Mouse (Mus musculus) midbrain, postnatal 0 days (tissue): ENCODE results near the gene Akt3. TPM values are rescaled to one million over a fixed set of nuclear protein-coding genes. Genes with fewer than 3 reads are reported as not detected.

Source experiments
- ATAC-seq: fragments of 200-750 bp; cut with Nextera tagmentation; 2 replicates; pipeline ENCODE4 v1.8.0; 2017; ENCODE audit warnings: moderate number of reproducible peaks, mild to moderate bottlenecking, moderate TSS enrichment, moderate library complexity; ENCODE audit not compliant: low FRiP score
- DNase-seq: peaks from one replicate; pipeline ENCODE4 v3.0.0-alpha.2; 2015; ENCODE audit warnings: low spot score
- H3K27ac ChIP-seq: fragments of 300-500 bp; sonication (generic); 2 replicates; pipeline ENCODE4 v1.5.1; 2014; ENCODE audit warnings: low read depth, mild to moderate bottlenecking, low read length, mixed read lengths
- H3K27me3 ChIP-seq: fragments of 300-500 bp; sonication (generic); 2 replicates; pipeline ENCODE4 v1.6.1; 2014; ENCODE audit warnings: low read length, control low read depth, mixed read lengths; ENCODE audit not compliant: insufficient read depth
- H3K36me3 ChIP-seq: fragments of 300-500 bp; sonication (generic); 2 replicates; pipeline ENCODE4 v1.6.1; 2014; ENCODE audit warnings: low read length, control low read depth, mixed read lengths; ENCODE audit not compliant: insufficient read depth
- H3K4me1 ChIP-seq: fragments of 300-500 bp; sonication (generic); 2 replicates; pipeline ENCODE4 v1.6.1; 2014; ENCODE audit warnings: mild to moderate bottlenecking, control low read depth, antibody characterized with exemption, low read length, mixed read lengths; ENCODE audit not compliant: insufficient read depth
- H3K4me2 ChIP-seq: fragments of 300-500 bp; sonication (generic); 2 replicates; pipeline ENCODE4 v1.6.1; 2014; ENCODE audit warnings: low read depth, mild to moderate bottlenecking, low read length, mixed read lengths; ENCODE audit not compliant: poor library complexity, severe bottlenecking
- H3K4me3 ChIP-seq: fragments of 300-500 bp; sonication (generic); 2 replicates; pipeline ENCODE4 v1.5.1; 2014; ENCODE audit warnings: low read depth, mild to moderate bottlenecking, low read length, moderate library complexity
- H3K9ac ChIP-seq: fragments of 300-500 bp; sonication (generic); replicated peaks from 2 replicates; pipeline ENCODE4 v1.6.1; 2014; ENCODE audit warnings: mild to moderate bottlenecking, low read length, moderate library complexity, mixed read lengths; ENCODE audit not compliant: poor library complexity, severe bottlenecking
- H3K9me3 ChIP-seq: fragments of 300-500 bp; sonication (generic); 2 replicates; pipeline ENCODE4 v1.6.1; 2016; ENCODE audit warnings: low read length, control low read depth
- CTCF ChIP-seq: IDR thresholded peaks from 2 replicates; pipeline ENCODE4 v1.5.1; 2016; ENCODE audit warnings: antibody characterized with exemption, mild to moderate bottlenecking
- WGBS: fragments of 180-500 bp; shearing (Covaris S2); extraction: QIAGEN DNeasy Blood & Tissue Kit; methylation state at CpG from one replicate; pipeline ENCODE4 v1.1.7; 2014; 5-methylcytosine and 5-hydroxymethylcytosine counted together
- polyA plus RNA-seq: library from polyadenylated mRNA; unstranded; fragments of >200 nt; fragmentation: Nextera tagmentation; extraction: Ambion mirVana; gene quantifications from 2 replicates; pipeline ENCODE4 v1.2.1, GENCODE M21; 2015
- total RNA-seq: library from RNA; depleted of rRNA; stranded (reverse); fragments of >200 nt; gene quantifications from 2 replicates; pipeline ENCODE4 v1.2.3, GENCODE M21; 2014

The Akt3 gene
- total and polyA plus RNA-seq, 2 experiments from 2014 or later: 14.5 to 92.6 TPM

DNA sequence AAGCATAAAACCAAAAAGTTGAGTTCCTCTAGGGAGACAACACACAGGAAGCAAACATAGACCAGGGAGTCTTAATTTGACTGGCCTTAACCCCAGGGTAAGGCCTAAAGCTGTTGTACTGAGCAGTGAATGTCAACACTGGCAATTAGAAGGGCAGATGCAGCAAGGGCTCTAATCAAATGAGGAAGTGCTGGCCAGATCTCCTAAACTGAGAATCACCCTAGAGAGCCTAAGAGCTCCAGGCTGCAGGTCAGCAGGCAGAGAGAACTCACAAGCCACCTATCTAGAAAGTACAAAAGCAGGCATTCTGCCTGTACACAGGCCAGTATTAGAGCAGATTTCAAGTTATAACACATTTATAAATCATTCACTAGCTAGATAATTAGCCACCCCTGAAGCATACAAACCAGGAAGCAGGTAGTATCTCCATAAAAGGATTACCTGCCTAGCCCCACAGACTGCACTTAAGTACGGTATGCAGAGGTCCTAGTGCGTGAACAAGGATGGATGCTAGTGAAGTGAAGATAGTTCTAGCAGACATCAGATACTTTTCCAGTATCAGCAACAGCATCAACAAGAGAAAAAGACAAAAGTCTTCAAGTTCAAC is 147.2 kb downstream of the Akt3 start:
- Histone ChIP-seq H3K9ac (no peak overlapping the region), H3K36me3 (no peaks in the 10 kb centered on the region), H3K4me1 (no peaks in the 10 kb centered on the region), H3K9me3 (no peaks in the 10 kb centered on the region), H3K27me3 (no peaks in the 10 kb centered on the region), H3K4me2 (no peak overlapping the region), H3K4me3 (no peak overlapping the region), H3K27ac (no peak overlapping the region)
- DNase-seq (no peak), ATAC-seq (no peak)
- TF ChIP-seq CTCF: no peak
- WGBS: 84% methylated on average over 2 of the region's 2 CpGs

DNA sequence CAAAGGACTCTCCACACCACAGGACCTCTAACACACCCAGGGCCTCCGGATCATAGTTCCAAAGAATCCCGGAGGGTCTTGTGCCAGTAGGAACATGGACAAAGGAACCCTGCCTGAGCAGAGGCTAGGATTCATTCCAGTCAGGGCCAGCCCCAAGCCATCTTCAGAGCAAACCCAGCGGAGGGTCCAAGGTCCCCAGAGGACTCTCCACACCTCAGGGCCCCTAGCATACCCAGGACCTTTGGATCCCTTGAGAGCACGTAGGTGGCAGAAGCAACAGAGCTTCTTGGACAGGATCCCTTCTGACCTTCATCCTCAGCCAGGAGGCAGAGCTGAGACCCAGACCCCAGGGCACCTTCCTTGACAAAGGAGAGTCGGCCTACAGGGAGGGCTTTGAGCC is 167.5 kb downstream of the Akt3 start:
- ATAC-seq: no peak
- Histone ChIP-seq H3K36me3 (no peaks in the 10 kb centered on the region), H3K9ac (no peak overlapping the region), H3K9me3 (no peaks in the 10 kb centered on the region), H3K4me3 (no peak overlapping the region), H3K27me3 (no peaks in the 10 kb centered on the region), H3K27ac (no peak overlapping the region), H3K4me1 (no peaks in the 10 kb centered on the region), H3K4me2 (no peak overlapping the region)
- WGBS: 85% methylated on average over 5 of the region's 5 CpGs
- no peak for DNase-seq
- TF ChIP-seq CTCF: no peak

DNA sequence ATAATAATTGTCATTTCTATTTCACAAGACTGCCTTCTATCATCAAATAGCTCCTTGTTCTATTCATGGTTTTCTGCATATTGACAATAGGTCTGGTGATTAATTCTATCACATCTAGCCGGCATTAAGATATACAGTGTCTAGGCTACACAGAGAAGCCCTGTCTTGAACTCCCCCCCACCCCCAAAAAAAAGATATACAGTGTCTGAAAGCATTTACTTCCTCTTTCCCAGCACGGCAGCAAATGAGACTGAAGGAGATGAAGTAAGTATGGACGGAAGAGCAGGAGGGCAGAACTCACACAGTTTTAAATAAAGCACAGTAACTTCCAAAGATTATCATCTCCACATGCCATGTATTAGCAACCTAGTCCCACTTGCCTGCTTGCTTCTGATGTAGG is 168.5 kb downstream of the Akt3 start:
- ATAC-seq: no peak

GRCm38 (mm10) chr1:177089048-177089447 is 169.0 kb downstream of the Akt3 start:
- H3K36me3 ChIP-seq: no peaks in the 10 kb centered on the region
- no peaks in the 10 kb centered on the region for H3K9me3 ChIP-seq
- no peak for TF ChIP-seq CTCF
- DNase-seq: no peak
- no peak for ATAC-seq
- no peaks in the 10 kb centered on the region for H3K4me1 ChIP-seq
- no peak overlapping the region for H3K4me2 ChIP-seq
- no peak overlapping the region for H3K27ac ChIP-seq
- no peak overlapping the region for H3K4me3 ChIP-seq
- H3K27me3 ChIP-seq: no peaks in the 10 kb centered on the region
- 80% methylated on average over 4 of the region's 4 CpGs for WGBS
- H3K9ac ChIP-seq: no peak overlapping the region

More for the DNA sequence above, 168.5 kb downstream of the Akt3 start:
- H3K4me2 ChIP-seq: no peak overlapping the region
- no peak for TF ChIP-seq CTCF
- 48% methylated on average over 3 of the region's 3 CpGs for WGBS
- no peaks in the 10 kb centered on the region for H3K9me3 ChIP-seq
- H3K27me3 ChIP-seq: no peaks in the 10 kb centered on the region
- no peak overlapping the region for H3K4me3 ChIP-seq
- H3K36me3 ChIP-seq: no peaks in the 10 kb centered on the region
- H3K27ac ChIP-seq: no peak overlapping the region
- no peak for DNase-seq
- no peaks in the 10 kb centered on the region for H3K4me1 ChIP-seq
- H3K9ac ChIP-seq: no peak overlapping the region

DNA sequence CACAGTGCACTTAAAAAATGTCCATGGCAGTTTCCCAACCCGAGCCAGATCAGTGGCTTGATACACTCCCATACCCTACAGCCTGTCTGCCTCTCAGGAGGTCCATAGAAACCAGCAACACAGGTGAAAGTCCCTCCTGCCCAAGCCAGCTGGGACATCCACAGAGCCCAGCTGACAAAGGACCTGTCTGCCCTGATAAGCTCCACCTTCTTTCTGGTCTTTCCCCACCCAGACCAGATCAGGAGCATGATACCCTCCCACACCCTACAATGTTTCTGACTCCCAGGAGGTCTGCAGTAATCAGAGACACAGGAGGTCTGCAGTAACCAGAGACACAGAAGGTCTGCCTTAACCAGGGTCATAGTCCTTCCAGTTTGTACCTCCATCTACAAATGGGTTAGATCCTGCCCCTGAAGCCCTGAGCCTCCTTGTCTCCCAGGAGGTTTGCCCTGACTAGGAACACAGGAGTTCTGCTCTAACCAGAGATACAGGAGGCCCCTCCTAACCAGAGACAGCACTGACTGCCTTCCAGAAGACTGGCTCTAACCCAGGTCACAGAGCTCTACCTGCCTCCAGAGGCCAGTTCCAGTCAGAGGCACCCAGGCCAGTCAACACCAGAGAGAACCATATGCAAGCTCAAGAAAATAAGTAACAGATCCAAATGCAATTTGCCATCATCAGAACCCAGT is 175.9 kb downstream of the Akt3 start:
- no peak for TF ChIP-seq CTCF
- 91% methylated on average over 1 of the region's 1 CpGs for WGBS
- Histone ChIP-seq H3K9me3 (no peaks in the 10 kb centered on the region), H3K27me3 (no peaks in the 10 kb centered on the region), H3K36me3 (no peaks in the 10 kb centered on the region), H3K27ac (no peak overlapping the region), H3K4me1 (no peaks in the 10 kb centered on the region), H3K9ac (no peak overlapping the region), H3K4me3 (no peak overlapping the region), H3K4me2 (no peak overlapping the region)
- no peak for ATAC-seq
- no peak for DNase-seq

- Histone ChIP-seq H3K9ac (no peak overlapping the region), H3K9me3 (no peaks in the 10 kb centered on the region), H3K27ac (no peak overlapping the region), H3K4me2 (no peak overlapping the region), H3K4me3 (no peak overlapping the region), H3K36me3 (no peaks in the 10 kb centered on the region), H3K27me3 (no peaks in the 10 kb centered on the region), H3K4me1 (no peaks in the 10 kb centered on the region)
- WGBS: 87% methylated on average over 2 of the region's 2 CpGs
- ATAC-seq: no peak
- no peak for TF ChIP-seq CTCF
- no peak for DNase-seq
Measured at GRCm38 (mm10) chr1:177069161-177069560, 188.8 kb downstream of the Akt3 start.
